Mouse (Mus musculus) heart, embryonic 13.5 days (tissue): ENCODE results near the gene Evpl. TPM values are rescaled to one million over a fixed set of nuclear protein-coding genes. Genes with fewer than 3 reads are reported as not detected.
A peak's percentile ranks its signal among the peaks of the same experiment; 100 is the strongest.
"Not testable (repeated sequence)": the region's sequence is repeated elsewhere in the genome, so short reads cannot be mapped to it uniquely, and the experiment has no call there.

Experiments used
- ATAC-seq: fragments of 200-750 bp; cut with Nextera tagmentation; 2 replicates; pipeline ENCODE4 v1.8.0; 2017; ENCODE audit warnings: moderate TSS enrichment; ENCODE audit not compliant: insufficient number of reproducible peaks, low FRiP score, low TSS enrichment; ENCODE audit errors: extremely low read depth
- H3K27ac ChIP-seq: fragments of 300-500 bp; sonication (generic); replicated peaks from 2 replicates; pipeline ENCODE4 v1.5.1; 2015; ENCODE audit warnings: moderate library complexity, mild to moderate bottlenecking, inconsistent platforms
- H3K27me3 ChIP-seq: fragments of 300-500 bp; sonication (generic); replicated peaks from 2 replicates; pipeline ENCODE4 v1.6.1; 2015; ENCODE audit warnings: mild to moderate bottlenecking, inconsistent platforms
- H3K36me3 ChIP-seq: fragments of 300-500 bp; sonication (generic); 2 replicates; pipeline ENCODE4 v1.6.1; 2015; ENCODE audit warnings: mild to moderate bottlenecking, inconsistent platforms
- H3K4me1 ChIP-seq: fragments of 300-500 bp; sonication (generic); 2 replicates; pipeline ENCODE4 v1.6.1; 2015; ENCODE audit warnings: inconsistent platforms
- H3K4me2 ChIP-seq: fragments of 300-500 bp; sonication (generic); 2 replicates; pipeline ENCODE4 v1.6.1; 2015; ENCODE audit warnings: inconsistent platforms, mild to moderate bottlenecking, moderate library complexity
- H3K4me3 ChIP-seq: fragments of 300-500 bp; sonication (generic); 2 replicates; pipeline ENCODE4 v1.5.1; 2015; ENCODE audit warnings: moderate library complexity, mild to moderate bottlenecking, inconsistent platforms
- H3K9ac ChIP-seq: fragments of 300-500 bp; sonication (generic); 2 replicates; pipeline ENCODE4 v1.6.1; 2015; ENCODE audit warnings: inconsistent platforms, mild to moderate bottlenecking, moderate library complexity
- H3K9me3 ChIP-seq: fragments of 300-500 bp; sonication (generic); 2 replicates; pipeline ENCODE4 v1.6.1; 2016; ENCODE audit warnings: inconsistent platforms
- WGBS: fragments of 180-500 bp; shearing (Covaris S2); methylation state at CpG from one replicate; pipeline ENCODE4 v1.1.7; 2015; ENCODE audit warnings: mixed read lengths; 5-methylcytosine and 5-hydroxymethylcytosine counted together
- polyA plus RNA-seq: library from polyadenylated mRNA; unstranded; fragments of >200 nt; fragmentation: Nextera tagmentation; extraction: Ambion mirVana; gene quantifications from 2 replicates; pipeline ENCODE4 v1.2.1, GENCODE M21; 2015

Gene Evpl
- 0.42 and 0.48 TPM in 2 replicates for polyA plus RNA-seq

- H3K27me3 ChIP-seq, result peaks cover 67% of the 10 kb centered on the region
- peak within 1 kb of the TSS; percentile 62 for H3K4me2 ChIP-seq
- WGBS, result 20% methylated on average over 31 of the region's 31 CpGs
- ATAC-seq, result no peak
- H3K27ac ChIP-seq, result no peak within 1 kb of the TSS
- peak within 1 kb of the TSS; percentile 31 for H3K4me3 ChIP-seq
- no peaks in the 10 kb centered on the region for H3K9me3 ChIP-seq
- peak within 1 kb of the TSS; percentile 64 for H3K9ac ChIP-seq
- peaks cover 10% of the 10 kb centered on the region for H3K4me1 ChIP-seq
- peaks cover 7% of the 10 kb centered on the region for H3K36me3 ChIP-seq
These were observed at the start of gene Evpl for GRCm38 (mm10) chr11:116237742-116238395. Evpl (minus strand) TSS chr11:116238077.

DNA sequence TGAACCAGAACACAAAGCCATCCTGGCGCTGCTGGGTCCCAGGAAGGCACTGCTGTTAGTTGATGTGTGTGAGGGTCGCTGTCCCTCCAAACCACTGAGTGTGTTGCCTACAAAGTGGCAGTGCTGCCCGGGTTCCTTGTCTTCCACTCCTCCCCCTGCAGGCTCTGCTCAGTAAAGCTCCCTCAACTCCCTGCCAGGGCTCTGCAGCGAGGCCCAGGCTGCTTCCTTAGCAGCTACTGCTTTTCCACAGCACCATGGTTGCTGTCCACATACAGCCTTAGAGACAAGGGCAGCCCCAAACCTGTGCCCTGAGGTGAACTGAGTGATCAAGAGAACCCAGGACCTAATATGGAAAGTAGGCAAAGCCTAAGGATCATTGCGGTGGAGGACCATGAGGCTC, 49.5 kb upstream of the Evpl start:
- H3K27ac ChIP-seq, result no peak overlapping the region
- WGBS, result 68% methylated on average over 5 of the region's 5 CpGs
- H3K9me3 ChIP-seq, result no peaks in the 10 kb centered on the region
- no peak overlapping the region for H3K4me2 ChIP-seq
- no peak overlapping the region for H3K9ac ChIP-seq
- no peak for ATAC-seq
- H3K4me3 ChIP-seq, result no peak overlapping the region
- H3K4me1 ChIP-seq, result peaks cover 27% of the 10 kb centered on the region
- peaks cover 41% of the 10 kb centered on the region for H3K27me3 ChIP-seq
- peaks cover 48% of the 10 kb centered on the region for H3K36me3 ChIP-seq

DNA sequence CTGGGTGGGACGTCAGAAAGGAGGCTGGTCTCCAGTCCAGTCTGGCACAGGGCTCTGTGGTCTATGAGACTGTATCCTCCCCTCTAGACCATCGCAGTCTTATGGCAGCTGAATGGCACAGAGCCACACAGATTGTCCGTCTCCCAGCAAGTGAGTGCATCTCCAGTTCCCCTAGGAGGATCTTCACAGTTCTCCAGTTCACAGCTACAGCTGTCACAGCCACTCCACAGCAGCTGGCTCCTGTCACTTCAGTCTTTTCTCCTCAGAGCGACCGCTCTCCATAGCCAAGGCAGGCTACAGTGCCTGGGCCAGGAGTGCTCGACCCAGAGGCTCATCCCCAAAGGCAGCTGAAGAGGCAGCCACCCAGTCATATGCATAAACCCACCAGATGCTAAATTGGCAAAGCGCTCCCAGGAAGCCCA, 47.9 kb upstream of the Evpl start:
- H3K9me3 ChIP-seq, result no peaks in the 10 kb centered on the region
- H3K27ac ChIP-seq, result no peak overlapping the region
- H3K4me1 ChIP-seq, result peaks cover 37% of the 10 kb centered on the region
- H3K36me3 ChIP-seq, result peaks cover 34% of the 10 kb centered on the region
- H3K4me2 ChIP-seq, result no peak overlapping the region
- H3K9ac ChIP-seq, result no peak overlapping the region
- ATAC-seq, result no peak
- 62% methylated on average over 7 of the region's 7 CpGs for WGBS
- peaks cover 56% of the 10 kb centered on the region for H3K27me3 ChIP-seq
- no peak overlapping the region for H3K4me3 ChIP-seq

GRCm38 (mm10) chr11:116283982-116284381, 46.1 kb upstream of the Evpl start:
- no peak overlapping the region for H3K27ac ChIP-seq
- 55% methylated on average over 6 of the region's 6 CpGs for WGBS
- H3K4me1 ChIP-seq, result peaks cover 31% of the 10 kb centered on the region
- ATAC-seq, result no peak
- H3K4me2 ChIP-seq, result no peak overlapping the region
- H3K9me3 ChIP-seq, result no peaks in the 10 kb centered on the region
- no peak overlapping the region for H3K4me3 ChIP-seq
- H3K9ac ChIP-seq, result no peak overlapping the region
- H3K36me3 ChIP-seq, result peaks cover 16% of the 10 kb centered on the region
- H3K27me3 ChIP-seq, result peaks cover 69% of the 10 kb centered on the region

DNA sequence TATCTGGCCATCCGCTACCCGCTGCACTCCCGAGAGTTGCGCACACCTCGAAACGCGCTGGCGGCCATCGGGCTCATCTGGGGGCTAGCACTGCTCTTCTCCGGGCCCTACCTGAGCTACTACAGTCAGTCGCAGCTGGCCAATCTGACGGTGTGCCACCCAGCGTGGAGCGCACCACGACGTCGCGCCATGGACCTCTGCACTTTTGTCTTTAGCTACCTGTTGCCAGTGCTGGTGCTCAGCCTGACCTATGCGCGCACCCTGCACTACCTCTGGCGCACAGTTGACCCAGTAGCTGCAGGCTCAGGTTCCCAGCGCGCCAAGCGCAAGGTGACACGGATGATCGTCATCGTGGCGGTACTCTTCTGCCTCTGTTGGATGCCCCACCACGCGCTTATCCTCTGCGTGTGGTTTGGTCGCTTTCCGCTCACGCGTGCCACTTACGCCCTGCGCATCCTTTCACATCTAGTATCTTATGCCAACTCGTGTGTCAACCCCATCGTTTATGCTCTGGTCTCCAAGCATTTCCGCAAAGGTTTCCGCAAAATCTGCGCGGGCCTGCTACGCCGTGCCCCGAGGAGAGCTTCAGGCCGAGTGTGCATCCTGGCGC, 45.1 kb upstream of the Evpl start:
- Histone ChIP-seq H3K9ac (peak overlapping the region; percentile 5; the same call in 1 of the 2 replicates), H3K27me3 (peaks cover 69% of the 10 kb centered on the region), H3K4me1 (peaks cover 25% of the 10 kb centered on the region), H3K9me3 (no peaks in the 10 kb centered on the region), H3K36me3 (peaks cover 7% of the 10 kb centered on the region), H3K27ac (no peak overlapping the region), H3K4me3 (peak overlapping the region; percentile 10; the same call in 1 of the 2 replicates), H3K4me2 (no peak overlapping the region)
- WGBS, result 13% methylated on average over 48 of the region's 48 CpGs
- no peak for ATAC-seq

DNA sequence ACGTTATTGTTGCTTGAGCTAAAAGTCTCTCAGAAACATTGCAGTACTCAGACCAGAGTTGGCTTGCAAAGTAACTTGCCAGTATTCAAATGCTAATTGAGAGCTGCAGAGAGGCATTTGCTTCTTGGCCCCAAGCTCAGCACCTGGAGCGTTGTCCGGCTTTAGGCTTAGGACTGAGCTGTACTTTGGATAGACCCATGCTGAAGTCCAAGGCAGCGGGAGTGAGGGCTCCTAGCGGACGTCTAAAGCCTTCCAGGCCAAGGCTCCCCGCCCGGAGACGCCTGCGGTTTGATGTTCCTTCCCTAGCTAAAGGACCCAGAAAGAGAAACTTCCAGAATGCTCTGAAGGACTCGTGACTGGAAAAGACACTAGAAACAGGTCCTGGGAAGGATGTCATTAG, 44.2 kb upstream of the Evpl start:
- ATAC-seq, result no peak
- Histone ChIP-seq H3K4me1 (peaks cover 25% of the 10 kb centered on the region), H3K27me3 (peaks cover 73% of the 10 kb centered on the region), H3K4me3 (peak overlapping the region; percentile 46), H3K4me2 (peak overlapping the region; percentile 68), H3K9ac (no peak overlapping the region), H3K36me3 (no peaks in the 10 kb centered on the region), H3K9me3 (no peaks in the 10 kb centered on the region), H3K27ac (no peak overlapping the region)
- 1% methylated on average over 11 of the region's 11 CpGs for WGBS

- WGBS, result 1% methylated on average over 18 of the region's 18 CpGs
- Histone ChIP-seq H3K9me3 (no peaks in the 10 kb centered on the region), H3K4me1 (peaks cover 25% of the 10 kb centered on the region), H3K27me3 (peaks cover 73% of the 10 kb centered on the region), H3K9ac (peak overlapping the region; percentile 51; the same call in 1 of the 2 replicates), H3K36me3 (no peaks in the 10 kb centered on the region), H3K4me3 (peak overlapping the region; percentile 46), H3K27ac (no peak overlapping the region), H3K4me2 (peak overlapping the region; percentile 68)
- no peak for ATAC-seq
These were observed 43.8 kb upstream of the Evpl start for GRCm38 (mm10) chr11:116281671-116282070.

DNA sequence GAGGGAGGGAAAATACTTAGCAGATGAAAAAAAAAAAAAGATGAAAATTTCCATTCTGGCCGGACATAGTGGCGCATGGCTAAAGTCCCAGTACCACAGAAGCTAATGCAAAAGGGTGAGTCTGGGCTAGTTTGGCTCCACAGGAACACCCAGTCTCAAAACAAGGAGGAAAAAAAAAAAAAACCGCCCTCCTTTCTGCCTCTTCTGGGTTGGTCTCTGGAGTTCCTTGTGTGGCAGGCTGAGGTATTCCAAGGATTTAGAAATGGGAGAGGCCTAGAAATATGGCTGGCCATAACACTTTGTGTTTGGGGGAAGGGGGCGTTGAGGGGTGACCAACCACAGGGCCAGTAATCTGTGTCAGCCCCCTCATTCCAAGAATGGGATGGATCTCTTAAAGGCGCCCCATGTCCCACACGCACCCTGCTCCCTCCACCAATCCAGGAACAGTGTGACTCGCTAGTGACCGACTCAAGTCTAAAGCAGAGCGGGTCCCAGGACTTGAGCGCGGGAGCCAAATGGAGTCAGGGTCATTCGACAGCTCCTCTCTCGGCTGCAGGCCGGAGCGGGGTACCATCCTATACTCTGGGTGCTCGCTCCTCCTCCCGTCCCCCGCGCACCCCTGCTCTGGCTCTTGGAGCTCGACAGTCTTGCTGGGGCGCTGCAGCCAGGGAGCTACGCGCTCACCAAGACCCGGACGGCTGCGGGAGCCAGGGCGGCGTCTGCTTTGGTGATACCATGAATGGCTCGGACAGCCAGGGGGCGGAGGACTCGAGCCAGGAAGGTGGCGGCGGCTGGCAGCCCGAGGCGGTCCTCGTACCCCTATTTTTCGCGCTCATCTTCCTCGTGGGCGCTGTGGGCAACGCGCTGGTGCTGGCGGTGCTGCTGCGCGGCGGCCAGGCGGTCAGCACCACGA, 43.1 kb upstream of the Evpl start, which contains the start of gene Galr2:
Gene Galr2, plus strand, starts transcription at position 189 of the 913 bp plus-strand sequence.
- Histone ChIP-seq H3K27ac (no peak within 1 kb of the TSS), H3K4me3 (peak within 1 kb of the TSS; percentile 46), H3K9me3 (no peaks in the 10 kb centered on the region), H3K9ac (peak within 1 kb of the TSS; percentile 51), H3K36me3 (no peaks in the 10 kb centered on the region), H3K4me1 (peaks cover 25% of the 10 kb centered on the region), H3K27me3 (peaks cover 69% of the 10 kb centered on the region), H3K4me2 (peak within 1 kb of the TSS; percentile 68)
- ATAC-seq, result no peak
- WGBS, result 6% methylated on average over 48 of the region's 48 CpGs

- H3K9ac ChIP-seq, H3K27ac ChIP-seq, H3K9me3 ChIP-seq, H3K36me3 ChIP-seq, H3K4me2 ChIP-seq, H3K4me3 ChIP-seq, ATAC-seq: not testable (repeated sequence)
- H3K27me3 ChIP-seq, result peaks cover 30% of the 10 kb centered on the region
- peaks cover 30% of the 10 kb centered on the region for H3K4me1 ChIP-seq
- 88% methylated on average over 1 of the region's 1 CpGs for WGBS
These were observed 39.3 kb upstream of the Evpl start for GRCm38 (mm10) chr11:116277184-116277583.

GRCm38 (mm10) chr11:116274045-116274666, 36.3 kb upstream of the Evpl start, which contains the start of gene Srp68:
Srp68 (minus strand) TSS chr11:116274217.
- 4% methylated on average over 32 of the region's 32 CpGs for WGBS
- H3K9me3 ChIP-seq, result no peaks in the 10 kb centered on the region
- H3K4me1 ChIP-seq, result peaks cover 26% of the 10 kb centered on the region
- peak within 1 kb of the TSS; percentile 82 for H3K27ac ChIP-seq
- H3K4me2 ChIP-seq, result peak within 1 kb of the TSS; percentile 81
- H3K4me3 ChIP-seq, result peak within 1 kb of the TSS; percentile 98
- peaks cover 4% of the 10 kb centered on the region; the same call in 1 of the 2 replicates for H3K27me3 ChIP-seq
- H3K9ac ChIP-seq, result peak within 1 kb of the TSS; percentile 99
- H3K36me3 ChIP-seq, result peaks cover 34% of the 10 kb centered on the region
- ATAC-seq, result peak; percentile 92
